Mouse (Mus musculus): ENCODE measurements around the gene Fmnl1. TPM values are rescaled to one million over a fixed set of nuclear protein-coding genes. Genes with fewer than 3 reads are reported as not detected.

Gene Fmnl1
- polyA plus RNA-seq, 1 experiment: 3.7 TPM

- H3ac ChIP-seq (ENCODE audit: control insufficient read depth, insufficient read length, low read depth): no peak overlapping the region
- H3K4me3 ChIP-seq (ENCODE audit: insufficient read depth, poor library complexity, severe bottlenecking): no peak overlapping the region
- no peaks in the 10 kb centered on the region for H3K27me3 ChIP-seq (ENCODE audit: control insufficient read depth, insufficient read depth, insufficient read length)
- H3K79me3 ChIP-seq (ENCODE audit: low read depth): no peaks in the 10 kb centered on the region
- no peaks in the 10 kb centered on the region for H3K36me3 ChIP-seq (ENCODE audit: control insufficient read depth, insufficient read depth)
- no peak for TF ChIP-seq CEBPB (IDR thresholded peaks at IDR 0.05; ENCODE audit: low read depth)
- TF ChIP-seq FOSL1 (IDR thresholded peaks at IDR 0.05; ENCODE audit: insufficient read depth, low read length, poor library complexity, severe bottlenecking): no peak
- no peak for TF ChIP-seq USF1 (IDR thresholded peaks at IDR 0.05; ENCODE audit: low read depth)
- no peak for TF ChIP-seq MAX (IDR thresholded peaks at IDR 0.05)
- TF ChIP-seq MYOD1 (IDR thresholded peaks at IDR 0.05; ENCODE audit: control insufficient read depth, insufficient read length, low read depth): no peak
- TF ChIP-seq MYOG (IDR thresholded peaks at IDR 0.05; ENCODE audit: control insufficient read depth, extremely low read depth, insufficient read length): no peak
- no peaks in the 10 kb centered on the region for H3K79me2 ChIP-seq (ENCODE audit: control insufficient read depth, insufficient read depth)
These were observed 22.9 kb downstream of the Fmnl1 start for GRCm38 (mm10) chr11:103193825-103194168.

DNA sequence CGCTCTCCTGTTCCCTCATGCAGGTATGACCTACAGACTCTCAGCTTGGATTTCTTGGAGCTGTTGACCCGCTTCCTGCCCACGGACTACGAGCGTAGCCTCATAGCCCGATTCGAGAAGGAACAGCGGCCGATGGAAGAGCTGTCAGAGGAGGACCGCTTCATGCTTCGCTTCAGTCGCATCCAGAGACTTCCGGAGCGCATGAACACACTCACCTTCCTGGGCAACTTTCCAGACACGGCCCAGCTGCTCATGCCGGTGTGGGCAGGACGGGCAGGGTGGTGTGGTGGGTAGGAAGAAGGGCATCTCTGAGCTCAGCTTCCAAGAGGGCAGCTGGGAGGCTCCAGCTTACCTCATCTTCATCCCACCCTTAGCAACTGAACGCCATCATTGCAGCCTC is 24.3 kb downstream of the Fmnl1 start:
- no peaks in the 10 kb centered on the region for H3K79me3 ChIP-seq (ENCODE audit: low read depth)
- peaks cover 7% of the 10 kb centered on the region for H3K27me3 ChIP-seq (ENCODE audit: control insufficient read depth, insufficient read depth, insufficient read length)
- no peaks in the 10 kb centered on the region for H3K79me2 ChIP-seq (ENCODE audit: control insufficient read depth, insufficient read depth)
- H3K4me3 ChIP-seq (ENCODE audit: insufficient read depth, poor library complexity, severe bottlenecking): no peak overlapping the region
- H3ac ChIP-seq (ENCODE audit: control insufficient read depth, insufficient read length, low read depth): no peak overlapping the region
- no peaks in the 10 kb centered on the region for H3K36me3 ChIP-seq (ENCODE audit: control insufficient read depth, insufficient read depth)
- no peak for TF ChIP-seq USF1 (IDR thresholded peaks at IDR 0.05; ENCODE audit: low read depth)
- no peak for TF ChIP-seq CEBPB (IDR thresholded peaks at IDR 0.05; ENCODE audit: low read depth)
- TF ChIP-seq MAX (IDR thresholded peaks at IDR 0.05): no peak
- TF ChIP-seq MYOG (IDR thresholded peaks at IDR 0.05; ENCODE audit: control insufficient read depth, extremely low read depth, insufficient read length): no peak
- TF ChIP-seq FOSL1 (IDR thresholded peaks at IDR 0.05; ENCODE audit: insufficient read depth, low read length, poor library complexity, severe bottlenecking): no peak
- no peak for TF ChIP-seq MYOD1 (IDR thresholded peaks at IDR 0.05; ENCODE audit: control insufficient read depth, insufficient read length, low read depth)
- TF ChIP-seq CTCF (IDR thresholded peaks at IDR 0.05; ENCODE audit: control insufficient read depth, insufficient read depth, insufficient read length): no peak

GRCm38 (mm10) chr11:103195656-103196055 is 24.7 kb downstream of the Fmnl1 start:
- Histone ChIP-seq H3K27me3 (ENCODE audit: control insufficient read depth, insufficient read depth, insufficient read length) (peaks cover 7% of the 10 kb centered on the region), H3K36me3 (ENCODE audit: control insufficient read depth, insufficient read depth) (no peaks in the 10 kb centered on the region), H3K79me3 (ENCODE audit: low read depth) (no peaks in the 10 kb centered on the region), H3K79me2 (ENCODE audit: control insufficient read depth, insufficient read depth) (no peaks in the 10 kb centered on the region), H3ac (ENCODE audit: control insufficient read depth, insufficient read length, low read depth) (no peak overlapping the region), H3K4me3 (ENCODE audit: insufficient read depth, poor library complexity, severe bottlenecking) (no peak overlapping the region)
- TF ChIP-seq CTCF (IDR thresholded peaks at IDR 0.05; ENCODE audit: control insufficient read depth, insufficient read depth, insufficient read length) (no peak), MYOG (IDR thresholded peaks at IDR 0.05; ENCODE audit: control insufficient read depth, extremely low read depth, insufficient read length) (no peak), FOSL1 (IDR thresholded peaks at IDR 0.05; ENCODE audit: insufficient read depth, low read length, poor library complexity, severe bottlenecking) (no peak), CEBPB (IDR thresholded peaks at IDR 0.05; ENCODE audit: low read depth) (no peak), MYOD1 (IDR thresholded peaks at IDR 0.05; ENCODE audit: control insufficient read depth, insufficient read length, low read depth) (no peak), MAX (IDR thresholded peaks at IDR 0.05) (no peak), USF1 (IDR thresholded peaks at IDR 0.05; ENCODE audit: low read depth) (no peak)

- H3K79me2 ChIP-seq (ENCODE audit: control insufficient read depth, insufficient read depth): no peaks in the 10 kb centered on the region
- TF ChIP-seq FOSL1 (IDR thresholded peaks at IDR 0.05; ENCODE audit: insufficient read depth, low read length, poor library complexity, severe bottlenecking) (no peak), CEBPB (IDR thresholded peaks at IDR 0.05; ENCODE audit: low read depth) (no peak), USF1 (IDR thresholded peaks at IDR 0.05; ENCODE audit: low read depth) (no peak), MAX (IDR thresholded peaks at IDR 0.05) (no peak), CTCF (IDR thresholded peaks at IDR 0.05; ENCODE audit: control insufficient read depth, insufficient read depth, insufficient read length) (no peak), MYOD1 (IDR thresholded peaks at IDR 0.05; ENCODE audit: control insufficient read depth, insufficient read length, low read depth) (no peak), MYOG (IDR thresholded peaks at IDR 0.05; ENCODE audit: control insufficient read depth, extremely low read depth, insufficient read length) (no peak)
- H3K4me3 ChIP-seq (ENCODE audit: insufficient read depth, poor library complexity, severe bottlenecking): no peak overlapping the region
- no peaks in the 10 kb centered on the region for H3K79me3 ChIP-seq (ENCODE audit: low read depth)
- no peaks in the 10 kb centered on the region for H3K36me3 ChIP-seq (ENCODE audit: control insufficient read depth, insufficient read depth)
- H3ac ChIP-seq (ENCODE audit: control insufficient read depth, insufficient read length, low read depth): no peak overlapping the region
- H3K27me3 ChIP-seq (ENCODE audit: control insufficient read depth, insufficient read depth, insufficient read length): peaks cover 7% of the 10 kb centered on the region
These were observed 26.4 kb downstream of the Fmnl1 start for GRCm38 (mm10) chr11:103197340-103197739.

- H3ac ChIP-seq (ENCODE audit: control insufficient read depth, insufficient read length, low read depth): no peak overlapping the region
- TF ChIP-seq CEBPB (IDR thresholded peaks at IDR 0.05; ENCODE audit: low read depth) (no peak), CTCF (IDR thresholded peaks at IDR 0.05; ENCODE audit: control insufficient read depth, insufficient read depth, insufficient read length) (no peak), MYOD1 (IDR thresholded peaks at IDR 0.05; ENCODE audit: control insufficient read depth, insufficient read length, low read depth) (no peak), MYOG (IDR thresholded peaks at IDR 0.05; ENCODE audit: control insufficient read depth, extremely low read depth, insufficient read length) (no peak), MAX (IDR thresholded peaks at IDR 0.05) (no peak), USF1 (IDR thresholded peaks at IDR 0.05; ENCODE audit: low read depth) (no peak), FOSL1 (IDR thresholded peaks at IDR 0.05; ENCODE audit: insufficient read depth, low read length, poor library complexity, severe bottlenecking) (no peak)
- no peaks in the 10 kb centered on the region for H3K79me3 ChIP-seq (ENCODE audit: low read depth)
- no peak overlapping the region for H3K4me3 ChIP-seq (ENCODE audit: insufficient read depth, poor library complexity, severe bottlenecking)
- peaks cover 7% of the 10 kb centered on the region for H3K27me3 ChIP-seq (ENCODE audit: control insufficient read depth, insufficient read depth, insufficient read length)
- no peaks in the 10 kb centered on the region for H3K79me2 ChIP-seq (ENCODE audit: control insufficient read depth, insufficient read depth)
- H3K36me3 ChIP-seq (ENCODE audit: control insufficient read depth, insufficient read depth): no peaks in the 10 kb centered on the region
These were observed 27.4 kb downstream of the Fmnl1 start for GRCm38 (mm10) chr11:103198339-103198738.

Data from C2C12 (cell line).